Mouse (Mus musculus): ENCODE data around the gene Exd1.

Gene Exd1

DNA sequence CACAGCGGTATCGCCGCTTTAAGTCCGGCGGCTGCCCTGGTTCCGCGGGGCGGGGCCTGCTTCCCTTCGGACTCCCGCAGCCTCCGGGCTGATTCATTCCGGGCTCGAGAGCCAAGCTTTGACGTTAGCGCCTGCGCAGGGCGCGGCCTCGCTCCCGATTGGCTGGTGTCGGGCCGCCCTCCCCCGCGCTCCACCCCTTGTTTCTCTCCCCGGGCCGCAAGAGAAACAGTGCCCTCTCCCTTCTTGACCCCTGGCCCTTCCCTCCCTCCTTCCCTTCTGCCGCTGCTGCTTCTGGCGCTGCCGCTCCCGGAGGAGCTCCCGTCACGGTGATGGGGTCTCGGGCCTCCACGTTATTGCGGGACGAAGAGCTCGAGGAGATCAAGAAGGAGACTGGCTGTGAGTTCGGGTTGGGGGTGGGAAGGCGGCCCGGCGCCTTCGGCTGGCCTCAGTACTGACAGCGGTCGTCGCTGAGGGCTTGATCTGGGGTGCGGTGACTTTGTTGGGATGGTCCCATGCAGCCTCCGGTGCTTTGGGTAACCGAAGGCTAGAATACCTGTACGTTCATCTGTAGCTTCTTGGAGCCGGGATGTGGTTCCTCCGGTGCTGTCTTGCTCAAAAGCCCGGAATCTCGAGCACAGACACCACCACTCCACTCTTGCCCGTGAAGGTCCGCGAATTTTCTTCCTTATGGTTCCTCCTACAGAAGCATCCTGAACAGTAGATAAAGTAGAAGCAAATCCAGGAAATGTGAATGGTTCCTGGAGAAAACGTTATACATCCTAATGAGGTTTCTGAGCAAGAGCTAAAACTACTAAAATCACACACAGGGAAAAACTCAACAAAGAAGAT is at the start of gene Exd1, which contains the start of gene Chp1:
TSS of gene Exd1 (minus strand) at position 106 of the 849 bp plus-strand sequence.
TSS of gene Chp1 (plus strand) at position 176 of the 849 bp plus-strand sequence.
- peak; percentile 95 to 98 for DNase-seq (ENCODE audit: low spot score in 2 of 2)

GRCm38 (mm10) chr2:119596781-119597330 is 49.4 kb upstream of the Exd1 start:
- no peak for DNase-seq (ENCODE audit: low spot score in 2 of 2)

DNA sequence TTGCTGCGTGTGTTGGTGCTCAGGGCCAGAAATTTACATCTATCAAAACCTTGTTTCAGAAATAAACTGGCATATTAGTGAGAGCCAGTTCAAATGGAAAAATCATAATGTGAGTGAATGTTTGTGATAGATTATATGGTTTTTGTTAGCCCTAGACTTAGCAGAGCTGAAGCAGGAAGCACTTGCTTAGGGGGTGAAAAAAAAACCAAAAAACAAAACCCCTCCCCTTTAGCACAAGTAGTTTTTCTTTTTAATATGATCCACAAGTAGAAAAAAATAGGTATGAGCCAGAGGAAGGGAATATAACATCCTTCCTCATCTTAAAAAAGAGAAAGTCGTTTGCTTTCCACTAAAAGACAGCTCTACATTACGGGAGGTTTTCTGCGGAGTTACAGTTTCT is 47.9 kb upstream of the Exd1 start:
- no peak for DNase-seq (ENCODE audit: low spot score in 2 of 2)

GRCm38 (mm10) chr2:119594113-119594981 is 46.9 kb upstream of the Exd1 start:
- DNase-seq (ENCODE audit: low spot score in 2 of 2) = peak; percentile 96 to 99

- DNase-seq (ENCODE audit: low spot score in 2 of 2) = no peak
Measured at GRCm38 (mm10) chr2:119593765-119594112, 46.3 kb upstream of the Exd1 start.

GRCm38 (mm10) chr2:119591247-119591646 is 43.8 kb upstream of the Exd1 start:
- DNase-seq (ENCODE audit: low spot score in 2 of 2) = no peak

DNA sequence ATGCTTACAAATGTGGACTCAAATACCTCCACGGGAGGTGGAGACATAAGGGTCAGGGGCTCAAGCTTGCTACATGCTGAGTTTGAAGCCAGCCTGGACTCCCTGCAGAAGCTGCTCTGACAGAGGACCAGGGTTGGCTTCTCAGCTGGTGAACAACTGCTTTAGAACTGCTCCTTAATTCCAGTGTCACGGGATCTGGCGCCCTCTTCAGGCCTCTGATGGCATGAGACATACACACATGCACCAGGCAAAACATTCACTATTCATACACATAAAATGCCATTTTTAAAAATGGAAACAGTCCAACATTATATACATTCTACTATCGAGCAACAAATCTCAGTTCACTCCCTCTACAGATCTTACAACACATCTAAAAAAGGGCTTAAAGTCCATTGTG is 40.0 kb upstream of the Exd1 start:
- DNase-seq (ENCODE audit: low spot score in 2 of 2) = peak in 1 of 2 experiments; percentile 41

DNA sequence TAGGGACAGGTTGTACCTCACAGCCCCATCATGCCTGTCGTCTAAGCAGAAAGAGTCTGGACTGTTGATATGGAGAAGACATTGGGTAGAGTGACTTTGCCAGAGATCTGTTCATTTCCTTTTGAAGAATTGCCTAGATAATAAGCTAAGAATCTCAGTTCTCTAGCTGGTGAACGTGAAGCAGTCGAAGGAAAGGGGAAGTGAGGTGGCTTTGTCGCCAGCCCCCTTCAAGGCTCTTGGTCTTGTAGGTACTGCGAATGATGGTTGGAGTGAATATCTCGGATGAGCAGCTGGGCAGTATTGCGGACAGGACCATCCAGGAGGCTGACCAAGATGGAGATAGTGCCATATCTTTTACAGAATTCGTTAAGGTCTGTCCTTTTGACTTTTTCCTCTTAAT is 36.9 kb upstream of the Exd1 start:
- no peak for DNase-seq (ENCODE audit: low spot score in 2 of 2)

DNA sequence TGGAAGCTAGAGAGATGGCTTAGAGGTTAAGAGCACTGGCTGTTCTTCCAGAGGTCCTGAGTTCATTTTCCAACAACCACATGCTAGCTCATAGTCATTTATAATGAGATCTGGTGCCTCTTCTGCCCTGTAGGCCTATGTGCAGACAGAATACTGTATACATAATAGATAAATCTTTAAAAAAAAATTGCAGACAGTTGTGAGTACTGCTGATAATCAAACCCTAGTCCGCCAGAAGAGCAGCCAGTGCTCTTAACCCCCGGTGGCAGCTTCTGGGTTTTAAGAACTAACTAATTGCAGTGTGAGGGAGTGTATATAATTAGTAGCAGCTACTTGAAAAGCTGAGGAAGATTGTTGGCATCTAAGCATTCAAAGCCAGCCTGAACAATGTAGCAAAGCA is 36.0 kb upstream of the Exd1 start:
- no peak for DNase-seq (ENCODE audit: low spot score in 2 of 2)

- no peak for DNase-seq (ENCODE audit: low spot score in 2 of 2)
Measured at GRCm38 (mm10) chr2:119581571-119581970, 34.1 kb upstream of the Exd1 start.

- DNase-seq (ENCODE audit: low spot score in 2 of 2) = no peak
Measured at GRCm38 (mm10) chr2:119572471-119572870, 25.0 kb upstream of the Exd1 start.

DNA sequence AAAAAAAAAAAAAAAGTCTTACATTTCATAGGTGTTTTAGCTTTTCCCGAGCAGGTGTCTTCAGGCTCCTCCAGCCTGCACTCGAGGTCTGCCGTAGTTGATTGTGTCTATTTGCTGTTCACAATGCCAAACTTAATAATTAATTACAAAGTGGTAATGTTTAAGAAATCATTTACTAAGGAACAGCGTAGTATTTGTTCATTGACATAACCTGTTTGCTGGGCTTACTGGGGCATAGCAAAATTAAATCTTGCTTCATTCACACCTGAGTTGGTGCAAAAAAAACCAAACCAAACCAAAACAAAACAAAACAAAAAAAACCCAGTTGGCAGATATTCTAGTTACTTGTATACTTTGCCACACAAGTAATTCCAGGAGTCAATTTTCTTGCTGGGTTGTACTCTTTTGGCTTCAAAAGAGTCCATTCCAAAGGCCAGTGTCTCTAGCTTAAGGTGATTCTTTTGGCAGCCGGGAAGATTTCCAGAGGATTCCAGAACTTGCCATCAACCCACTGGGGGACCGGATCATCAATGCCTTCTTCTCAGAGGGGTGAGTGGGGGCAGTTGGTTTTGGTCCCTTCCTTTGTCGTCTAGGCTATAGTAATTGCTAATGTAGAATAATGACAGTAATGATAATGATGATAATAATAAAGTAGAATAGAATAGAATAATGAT is 18.9 kb upstream of the Exd1 start:
- DNase-seq (ENCODE audit: low spot score in 2 of 2) = no peak

GRCm38 (mm10) chr2:119565284-119565683 is 17.9 kb upstream of the Exd1 start:
- DNase-seq (ENCODE audit: low spot score in 2 of 2) = no peak

DNA sequence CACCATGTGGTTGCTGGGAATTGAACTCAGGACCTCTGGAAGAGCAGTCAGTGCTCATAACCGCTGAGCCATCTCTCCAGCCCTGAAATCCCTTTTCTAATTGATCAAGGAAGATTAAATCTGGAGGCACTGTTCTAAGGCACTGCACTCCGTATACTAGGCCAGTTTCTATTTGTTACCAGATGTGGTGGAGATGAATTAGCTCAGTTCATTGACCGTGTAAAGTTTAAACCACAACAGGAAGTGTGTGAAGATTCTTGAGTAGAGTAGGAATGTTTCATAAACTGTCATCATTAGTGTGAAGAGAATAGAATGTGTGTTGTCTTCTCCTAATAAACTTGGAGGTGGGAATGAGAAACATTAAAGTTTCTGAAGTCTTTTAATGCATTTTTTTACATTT is 14.4 kb upstream of the Exd1 start:
- DNase-seq (ENCODE audit: low spot score in 2 of 2) = no peak

GRCm38 (mm10) chr2:119558737-119559340 is 11.4 kb upstream of the Exd1 start:
- DNase-seq (ENCODE audit: low spot score in 2 of 2) = no peak

DNA sequence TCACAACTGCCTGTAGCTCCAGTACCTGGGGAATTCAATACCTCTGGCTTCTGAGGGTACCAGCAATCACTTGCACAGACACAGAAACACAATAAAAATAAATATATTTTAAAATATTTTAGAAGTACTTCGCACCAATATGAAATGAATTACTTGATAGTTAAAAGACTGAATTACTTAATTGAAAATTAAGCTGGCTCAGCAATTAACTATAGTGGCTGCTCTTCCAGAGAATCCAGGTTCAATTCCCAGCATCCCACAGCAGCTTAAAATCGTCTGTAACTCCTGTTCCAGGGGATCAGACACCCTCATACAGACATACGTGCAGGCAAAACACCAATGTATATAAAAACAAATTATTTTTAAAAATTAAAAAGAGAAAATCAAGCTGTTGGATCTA is 10.6 kb upstream of the Exd1 start:
- no peak for DNase-seq (ENCODE audit: low spot score in 2 of 2)

GRCm38 (mm10) chr2:119549678-119550077 is 2.3 kb upstream of the Exd1 start:
- DNase-seq (ENCODE audit: low spot score in 2 of 2) = no peak

DNA sequence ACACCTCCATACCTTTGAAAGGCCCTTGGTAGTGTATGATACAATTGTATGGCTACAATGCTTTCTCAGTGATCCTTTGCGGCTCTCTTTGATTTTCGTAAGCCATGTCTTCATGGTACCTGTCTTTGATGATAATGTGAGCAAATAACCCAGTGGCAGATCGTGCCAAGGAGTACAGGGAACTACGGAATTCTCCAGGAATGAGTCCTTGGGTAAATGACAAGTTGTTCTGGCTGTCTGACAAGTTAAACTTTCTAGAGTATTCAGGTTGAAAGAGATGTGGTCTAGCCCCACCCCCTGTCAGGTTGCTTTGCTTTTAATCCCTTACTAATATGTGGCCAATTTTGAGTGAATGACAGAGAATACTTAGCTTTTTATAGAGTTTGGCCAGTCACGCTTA is 1.3 kb upstream of the Exd1 start:
- DNase-seq (ENCODE audit: low spot score in 2 of 2) = no peak

DNA sequence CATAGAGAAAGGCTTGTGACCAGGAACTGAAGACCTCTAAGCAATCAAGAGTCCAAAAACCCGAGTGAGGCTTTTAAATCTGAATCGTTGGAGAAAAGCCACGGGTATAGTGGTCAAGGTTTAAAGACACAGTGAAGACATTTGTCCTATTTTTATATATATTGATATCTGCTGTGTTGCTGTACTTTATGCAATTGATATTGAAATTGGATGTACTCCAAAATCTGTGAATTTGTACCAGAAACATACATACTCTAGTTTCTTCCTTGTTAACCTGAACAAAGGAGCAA is 889 bp upstream of the Exd1 start:
- DNase-seq (ENCODE audit: low spot score in 2 of 2) = no peak

GRCm38 (mm10) chr2:119546848-119547521 is 442 bp downstream of the Exd1 start:
- peak; percentile 54 to 76 for DNase-seq (ENCODE audit: low spot score in 2 of 2)

- no peak for DNase-seq (ENCODE audit: low spot score in 2 of 2)
Measured at GRCm38 (mm10) chr2:119543656-119544055, 3.8 kb downstream of the Exd1 start.
